Mouse (Mus musculus) B cell, adult 2 months (primary cell): ENCODE measurements around the gene Thumpd1.

Source experiments
- DNase-seq, 2 experiments: peaks; one replicate each; pipeline ENCODE4 v3.0.0; 2022

Thumpd1 gene

DNA sequence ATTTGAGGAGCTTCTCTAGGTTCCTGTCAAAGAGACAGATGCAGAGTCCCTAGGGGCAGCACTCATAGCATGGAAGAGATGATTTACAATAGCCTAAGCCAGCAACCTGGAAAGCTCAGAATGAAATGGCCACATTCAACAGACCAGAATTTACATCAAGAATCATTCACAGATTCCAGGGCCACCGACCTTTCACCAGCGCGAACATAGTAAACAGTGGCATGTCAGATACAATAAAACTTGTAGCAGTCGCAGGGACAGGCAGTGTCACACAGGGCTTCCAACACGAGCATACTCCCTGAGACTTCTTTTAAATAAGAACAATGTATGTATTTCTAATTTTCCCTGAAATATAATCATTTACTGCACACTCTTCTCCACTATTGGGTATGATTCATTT, 50.2 kb downstream of the Thumpd1 start:
- no peak for DNase-seq

DNA sequence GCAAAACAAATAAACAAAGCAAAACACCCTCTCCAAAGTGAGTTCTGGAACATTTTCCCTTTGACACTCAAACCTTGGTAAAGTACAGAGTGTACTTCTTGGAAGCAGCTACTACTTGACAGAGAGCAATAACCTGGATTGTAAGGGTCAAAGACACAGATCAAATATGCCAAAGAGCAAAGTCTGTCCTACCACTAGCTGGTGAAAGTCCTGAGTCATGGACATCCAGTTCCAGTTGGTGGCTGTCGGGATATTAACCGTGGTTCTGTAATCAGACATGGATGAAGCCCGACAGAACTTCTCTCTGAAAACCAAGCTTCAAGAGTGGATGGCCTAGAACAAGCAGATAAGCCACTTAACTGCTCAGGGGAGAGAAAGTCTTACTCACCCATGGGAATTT, 52.7 kb downstream of the Thumpd1 start:
- no peak for DNase-seq
